Mouse (Mus musculus): ENCODE data around the gene Pigk.

Gene Pigk

DNA sequence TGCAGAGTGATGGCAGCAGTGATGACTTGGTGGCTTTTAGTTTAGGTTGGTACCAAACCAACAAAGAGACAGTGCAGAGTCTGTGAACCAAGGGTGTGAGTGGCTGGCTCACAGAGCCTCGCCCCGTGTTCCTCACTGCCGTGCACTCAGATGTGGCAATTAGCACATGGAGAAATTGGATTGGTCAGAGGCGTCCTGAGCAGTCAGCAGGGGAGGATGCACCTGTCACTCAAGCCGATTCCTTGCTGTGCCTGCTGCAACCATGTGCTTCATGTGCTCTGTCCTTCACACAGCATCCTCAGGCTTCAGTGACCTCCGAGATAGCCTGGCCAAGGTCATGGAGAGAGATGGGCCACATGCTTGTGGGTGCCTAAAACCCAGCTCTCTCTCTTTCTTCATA lies 14.3 kb downstream of the Pigk start:
- no peak for DNase-seq (ENCODE audit: low spot score in 2 of 2)

DNA sequence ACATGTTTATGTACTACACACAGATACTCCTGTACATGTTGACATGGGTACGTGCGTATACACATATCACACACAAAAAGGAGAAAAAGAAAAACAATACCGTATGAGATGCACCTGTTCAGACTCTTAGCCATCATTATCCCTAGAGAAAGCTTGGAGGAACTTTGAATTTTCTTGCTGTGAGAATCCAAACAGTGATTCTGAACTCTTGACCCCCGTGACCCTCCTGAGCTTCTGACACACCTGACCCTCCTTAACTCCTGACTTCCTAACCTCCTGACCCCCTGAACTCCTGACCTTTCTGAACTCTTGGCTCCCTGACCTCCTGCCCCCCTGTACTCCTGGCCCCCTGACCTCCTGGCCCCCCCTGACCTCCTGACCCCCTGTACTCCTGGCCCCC lies 19.1 kb downstream of the Pigk start:
- no peak for DNase-seq (ENCODE audit: low spot score in 2 of 2)

GRCm38 (mm10) chr3:152733513-152733912 lies 19.6 kb downstream of the Pigk start:
- no peak for DNase-seq (ENCODE audit: low spot score in 2 of 2)

GRCm38 (mm10) chr3:152734100-152734499 lies 20.2 kb downstream of the Pigk start:
- DNase-seq (ENCODE audit: low spot score in 2 of 2), result no peak

- DNase-seq (ENCODE audit: low spot score in 2 of 2), result no peak
Observed at GRCm38 (mm10) chr3:152735601-152736250, 21.8 kb downstream of the Pigk start.

- no peak for DNase-seq (ENCODE audit: low spot score in 2 of 2)
Observed at GRCm38 (mm10) chr3:152744301-152744700, 30.4 kb downstream of the Pigk start.

- DNase-seq (ENCODE audit: low spot score in 2 of 2), result no peak
Observed at GRCm38 (mm10) chr3:152745611-152746010, 31.7 kb downstream of the Pigk start.

DNA sequence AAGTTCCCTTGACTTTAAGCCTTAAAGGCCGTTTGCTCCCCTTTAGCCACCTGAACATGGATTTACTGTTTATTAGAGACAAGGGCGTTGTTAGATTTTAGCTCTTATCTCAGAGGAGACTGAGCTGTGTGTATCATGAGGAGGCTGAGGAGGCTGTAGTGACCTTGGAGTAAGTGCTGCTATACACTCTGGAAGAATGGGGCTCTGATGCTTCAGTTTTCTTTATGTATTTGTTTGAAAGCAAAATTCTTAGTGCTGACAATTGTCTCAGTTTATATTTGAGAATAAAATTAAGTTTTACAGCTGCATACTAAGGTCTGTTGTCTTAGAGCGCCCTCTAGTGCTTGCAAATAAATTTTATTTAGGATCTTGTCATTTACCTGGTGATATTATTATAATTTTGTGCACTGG lies 35.6 kb downstream of the Pigk start:
- no peak for DNase-seq (ENCODE audit: low spot score in 2 of 2)

GRCm38 (mm10) chr3:152749881-152750280 lies 36.0 kb downstream of the Pigk start:
- no peak for DNase-seq (ENCODE audit: low spot score in 2 of 2)

GRCm38 (mm10) chr3:152752911-152753310 lies 39.0 kb downstream of the Pigk start:
- DNase-seq (ENCODE audit: low spot score in 2 of 2), result no peak

GRCm38 (mm10) chr3:152753345-152753744 lies 39.4 kb downstream of the Pigk start:
- no peak for DNase-seq (ENCODE audit: low spot score in 2 of 2)

DNA sequence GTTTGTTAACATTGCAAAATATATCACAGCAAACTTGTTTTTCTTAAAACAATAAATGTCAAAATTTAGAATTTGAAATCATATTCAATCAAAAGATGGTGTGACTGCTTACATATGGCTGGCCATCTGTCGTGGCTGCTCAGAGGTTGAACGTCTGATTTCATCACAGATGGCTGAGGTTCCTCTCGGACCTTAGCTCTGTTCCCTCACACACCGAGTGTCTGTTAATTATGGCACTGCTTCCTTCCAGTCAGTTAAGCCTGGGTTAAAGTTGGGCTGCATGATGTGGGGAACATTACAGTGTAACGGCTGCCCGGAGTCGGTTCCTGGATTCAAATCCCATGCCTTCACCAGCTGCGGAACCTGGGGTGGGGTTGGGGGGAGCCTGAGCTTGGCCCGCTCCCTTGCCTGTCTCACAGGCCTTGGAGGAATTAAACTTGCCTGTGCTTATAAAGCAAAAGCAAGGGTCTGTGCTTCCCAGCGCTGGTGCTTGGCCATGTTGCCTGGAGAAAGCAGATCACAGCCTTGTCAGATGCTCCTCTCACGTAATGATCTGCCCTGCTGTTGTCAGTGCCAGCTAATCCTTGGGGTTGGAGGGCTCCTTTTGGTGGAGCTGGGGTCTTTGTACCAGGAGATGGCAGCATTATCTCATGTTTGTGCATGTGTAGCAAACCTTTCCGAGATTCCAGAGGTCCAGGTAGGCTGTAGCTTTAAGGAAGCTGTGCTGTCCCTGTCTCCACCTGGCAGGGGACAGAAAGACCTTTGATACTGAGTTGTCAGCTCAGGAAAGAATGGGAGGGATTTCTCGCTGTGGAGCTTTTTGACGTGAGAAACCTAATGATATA lies 40.2 kb downstream of the Pigk start:
- peak; percentile 26 to 50 for DNase-seq (ENCODE audit: low spot score in 2 of 2)

DNA sequence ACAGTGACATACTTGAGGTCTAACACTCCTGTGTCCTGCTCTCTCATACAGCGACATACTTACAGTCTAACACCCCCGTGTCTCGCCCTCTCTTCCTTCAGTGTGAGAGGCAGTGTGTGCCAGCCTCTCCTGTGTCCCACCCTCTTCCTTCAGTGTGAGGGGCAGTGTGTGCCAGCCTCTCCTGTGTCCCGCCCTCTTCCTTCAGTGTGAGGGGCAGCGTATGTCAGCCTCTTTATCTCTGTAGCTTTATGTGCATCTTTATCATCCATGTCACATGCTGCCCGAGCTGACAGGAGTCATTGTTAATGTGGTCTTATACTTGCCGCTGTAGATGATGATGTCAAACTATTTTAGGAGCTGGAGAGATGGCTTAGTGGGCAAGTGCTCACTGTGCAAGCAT lies 41.6 kb downstream of the Pigk start:
- no peak for DNase-seq (ENCODE audit: low spot score in 2 of 2)

- DNase-seq (ENCODE audit: low spot score in 2 of 2), result no peak
Observed at GRCm38 (mm10) chr3:152756896-152757295, 43.0 kb downstream of the Pigk start.

DNA sequence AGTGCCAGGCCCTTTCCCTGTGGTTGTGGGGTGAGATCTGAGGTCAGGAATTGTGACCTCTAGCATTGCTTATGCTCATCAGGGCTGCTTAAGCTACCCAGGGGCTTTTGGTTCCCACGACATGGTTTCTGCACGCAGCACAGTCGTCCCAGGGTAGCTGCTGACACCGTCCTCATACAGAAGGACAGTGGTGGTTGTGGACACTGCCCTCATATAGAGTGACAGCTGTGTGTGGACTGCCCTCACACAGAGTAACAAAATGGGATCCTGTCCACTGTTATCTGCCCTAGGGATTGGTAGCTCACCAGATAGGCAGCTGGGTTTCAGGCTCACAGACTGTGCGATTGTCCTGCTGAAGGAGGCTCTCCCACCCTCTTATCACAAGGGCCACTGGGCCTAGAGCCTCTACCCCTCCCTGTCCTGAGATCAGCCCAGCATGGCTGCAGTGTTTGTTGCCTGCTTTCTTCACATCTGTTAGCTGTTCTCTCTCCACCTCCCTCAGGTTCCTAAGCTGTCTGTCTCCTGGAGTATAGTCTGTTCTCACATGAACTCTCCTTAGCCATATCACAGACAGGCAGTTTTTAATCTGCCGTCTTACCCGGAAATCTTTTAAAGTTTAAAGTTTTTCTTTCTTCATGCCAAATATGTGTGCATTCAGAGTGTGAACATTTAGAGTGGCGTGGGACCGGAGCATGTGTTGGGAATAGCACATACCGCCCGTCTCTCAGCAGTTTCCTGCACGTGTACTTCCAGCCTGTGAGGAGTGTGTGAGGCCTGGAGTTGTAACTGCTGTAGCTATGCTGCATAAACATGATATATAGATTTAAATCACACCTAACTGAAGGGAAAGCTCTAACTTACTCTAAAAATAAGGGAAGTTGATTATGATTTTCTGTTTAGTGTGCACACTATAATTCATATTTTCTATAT lies 43.8 kb downstream of the Pigk start:
- DNase-seq (ENCODE audit: low spot score in 2 of 2), result no peak

DNA sequence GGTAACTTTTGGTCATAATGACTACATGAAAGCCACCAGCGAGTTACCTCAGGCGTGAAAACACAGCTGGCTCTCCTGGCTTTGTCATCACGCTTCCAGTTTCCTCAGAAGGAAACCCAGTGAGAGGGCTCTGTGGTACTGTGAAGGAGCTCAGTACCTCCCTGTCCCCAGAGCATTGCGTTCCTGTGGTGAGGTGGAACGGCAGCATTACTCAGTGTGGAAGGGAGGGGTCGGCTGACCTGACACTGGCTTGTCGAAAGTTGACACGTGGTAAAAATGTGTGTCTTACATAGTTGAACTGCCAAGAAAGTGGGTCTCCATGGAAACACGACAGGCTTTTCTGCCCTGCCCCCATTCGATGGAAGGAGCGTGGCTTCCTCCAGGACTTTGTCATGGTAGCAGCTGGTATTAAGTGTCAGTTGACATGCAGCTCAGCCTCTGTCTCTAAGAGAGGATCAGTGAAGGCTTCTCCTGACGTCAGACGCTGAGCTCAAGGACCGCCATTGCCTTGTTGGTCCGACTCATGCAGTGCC lies 44.7 kb downstream of the Pigk start:
- DNase-seq (ENCODE audit: low spot score in 2 of 2), result no peak

DNA sequence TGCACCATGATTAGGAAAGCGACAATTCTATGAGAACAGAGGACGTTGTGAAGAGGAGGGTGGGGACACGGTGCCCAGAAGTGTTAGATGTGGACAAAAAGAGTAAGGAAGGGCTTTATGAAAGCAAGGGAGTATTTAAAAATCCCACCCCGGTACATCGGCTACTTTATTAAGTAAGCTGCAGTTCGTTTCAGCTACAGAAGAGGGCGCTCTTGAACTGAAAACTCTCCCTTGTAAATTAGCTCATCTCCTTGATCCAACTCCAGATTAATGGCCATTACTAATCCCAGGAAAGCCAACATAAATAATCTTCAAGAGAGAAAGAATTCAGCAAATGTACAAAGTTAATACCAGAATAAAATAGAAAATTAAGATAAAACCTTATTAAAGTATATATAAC lies 47.2 kb downstream of the Pigk start:
- peak in 1 of 2 experiments; percentile 65 for DNase-seq (ENCODE audit: low spot score in 2 of 2)

DNA sequence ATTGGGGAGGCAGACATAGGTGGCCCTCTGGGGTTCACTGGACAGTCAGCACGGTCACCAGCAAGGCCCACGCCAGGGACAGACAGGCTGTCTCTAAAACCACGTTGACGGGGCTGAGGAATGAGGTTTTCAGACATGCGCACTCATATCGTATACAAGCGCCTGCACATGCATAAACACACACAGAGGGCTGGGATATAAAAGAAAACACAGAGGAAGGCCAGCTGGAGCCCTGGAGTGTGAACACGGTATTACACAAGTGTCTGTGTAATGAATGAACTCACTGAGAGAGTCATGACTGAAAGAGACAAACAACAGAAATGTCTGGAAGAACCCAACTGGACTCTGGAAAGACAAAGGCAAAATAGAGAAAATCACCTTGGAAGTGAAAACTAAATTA lies 47.8 kb downstream of the Pigk start:
- DNase-seq (ENCODE audit: low spot score in 2 of 2), result no peak

- DNase-seq (ENCODE audit: low spot score in 2 of 2), result no peak
Observed at GRCm38 (mm10) chr3:152762302-152762701, 48.4 kb downstream of the Pigk start.

DNA sequence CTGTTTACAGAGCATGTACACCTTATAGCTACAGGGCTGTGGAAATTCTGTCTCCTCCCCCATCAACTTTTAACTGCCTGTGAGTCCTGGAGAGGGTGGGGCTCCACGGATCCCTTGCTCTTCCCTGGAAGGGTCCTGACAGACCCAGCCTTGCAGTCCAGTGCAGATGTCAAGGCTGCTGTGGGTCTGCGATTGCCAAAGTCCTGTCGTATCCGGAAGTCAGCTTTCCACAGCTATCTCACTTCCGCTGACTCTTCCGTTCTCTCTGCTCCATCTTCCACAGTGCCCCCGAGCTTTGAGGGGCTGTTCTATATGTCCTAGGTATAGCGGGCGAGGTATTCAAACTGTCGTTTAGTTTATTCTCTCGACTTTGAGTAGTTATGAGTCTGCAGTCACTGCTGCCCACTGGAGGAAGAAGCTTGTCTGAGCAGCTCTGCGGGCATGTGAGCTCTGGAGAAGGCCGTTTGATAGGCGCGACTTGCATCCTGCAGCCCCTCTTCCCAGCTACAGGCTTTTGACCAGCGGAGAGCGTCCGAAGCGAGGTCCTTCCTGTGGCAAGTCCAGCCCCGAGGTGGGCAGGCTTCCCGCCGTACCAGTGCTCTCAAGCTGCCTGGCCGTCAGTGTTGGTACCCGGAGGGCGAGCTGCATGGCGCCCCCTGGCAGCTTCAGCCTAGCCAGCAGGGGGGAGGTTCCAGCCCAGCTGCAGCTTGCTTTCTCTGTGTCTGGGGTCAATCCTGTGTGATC lies 49.4 kb downstream of the Pigk start:
- DNase-seq (ENCODE audit: low spot score in 2 of 2), result no peak
